Mouse (Mus musculus) kidney, embryonic 15.5 days (tissue): ENCODE results near the gene Hhex. TPM values are rescaled to one million over a fixed set of nuclear protein-coding genes. Genes with fewer than 3 reads are reported as not detected.

ENCODE experiments used
- ATAC-seq: fragments of 200-750 bp; cut with Nextera tagmentation; replicated peaks from 2 replicates; pipeline ENCODE4 v1.8.0; 2017; ENCODE audit warnings: moderate TSS enrichment; ENCODE audit not compliant: low FRiP score
- H3K27ac ChIP-seq: fragments of 300-500 bp; sonication (generic); 2 replicates; pipeline ENCODE4 v1.5.1; 2015; ENCODE audit warnings: mild to moderate bottlenecking, inconsistent platforms
- H3K27me3 ChIP-seq: fragments of 300-500 bp; sonication (generic); 2 replicates; pipeline ENCODE4 v1.6.1; 2015; ENCODE audit warnings: inconsistent platforms
- H3K36me3 ChIP-seq: fragments of 300-500 bp; sonication (generic); 2 replicates; pipeline ENCODE4 v1.6.1; 2015; ENCODE audit warnings: inconsistent platforms
- H3K4me1 ChIP-seq: fragments of 300-500 bp; sonication (generic); 2 replicates; pipeline ENCODE4 v1.6.1; 2015; ENCODE audit warnings: inconsistent platforms
- H3K4me2 ChIP-seq: fragments of 300-500 bp; sonication (generic); 2 replicates; pipeline ENCODE4 v1.6.1; 2015; ENCODE audit warnings: moderate library complexity, mild to moderate bottlenecking, inconsistent platforms
- H3K4me3 ChIP-seq: fragments of 300-500 bp; sonication (generic); replicated peaks from 2 replicates; pipeline ENCODE4 v1.5.1; 2015; ENCODE audit warnings: mild to moderate bottlenecking, inconsistent platforms
- H3K9ac ChIP-seq: fragments of 300-500 bp; sonication (generic); 2 replicates; pipeline ENCODE4 v1.6.1; 2015; ENCODE audit warnings: mild to moderate bottlenecking, inconsistent platforms
- H3K9me3 ChIP-seq: fragments of 300-500 bp; sonication (generic); replicated peaks from 2 replicates; pipeline ENCODE4 v1.6.1; 2016; ENCODE audit warnings: inconsistent platforms
- WGBS: fragments of 180-500 bp; shearing (Covaris S2); methylation state at CpG from one replicate; pipeline ENCODE4 v1.1.7; 2015; ENCODE audit warnings: mixed read lengths; 5-methylcytosine and 5-hydroxymethylcytosine counted together
- polyA plus RNA-seq: library from polyadenylated mRNA; unstranded; fragments of >200 nt; fragmentation: Nextera tagmentation; extraction: Ambion mirVana; gene quantifications from 2 replicates; pipeline ENCODE4 v1.2.1, GENCODE M21; 2015

Gene Hhex
- polyA plus RNA-seq: 17.4 and 19.9 TPM in 2 replicates

GRCm38 (mm10) chr19:37434263-37434951 is at the start of gene Hhex:
TSS of gene Hhex (plus strand) at chr19:37434810.
- H3K27me3 ChIP-seq: peaks cover 96% of the 10 kb centered on the region
- ATAC-seq: peak; percentile 83
- H3K9me3 ChIP-seq: no peaks in the 10 kb centered on the region
- peak within 1 kb of the TSS; percentile 77 for H3K4me2 ChIP-seq
- no peaks in the 10 kb centered on the region for H3K36me3 ChIP-seq
- WGBS: under 1% methylated on average over 49 of the region's 79 CpGs
- peaks cover 36% of the 10 kb centered on the region for H3K4me1 ChIP-seq
- H3K27ac ChIP-seq: peak within 1 kb of the TSS; percentile 87
- H3K9ac ChIP-seq: peak within 1 kb of the TSS; percentile 58
- peak within 1 kb of the TSS; percentile 56 for H3K4me3 ChIP-seq

GRCm38 (mm10) chr19:37386126-37386525 is 48.5 kb upstream of the Hhex start:
- Histone ChIP-seq H3K9ac (no peak overlapping the region), H3K27me3 (no peaks in the 10 kb centered on the region), H3K4me2 (no peak overlapping the region), H3K9me3 (no peaks in the 10 kb centered on the region), H3K4me1 (no peaks in the 10 kb centered on the region; the same call in 1 of the 2 replicates), H3K36me3 (peaks cover 69% of the 10 kb centered on the region), H3K27ac (no peak overlapping the region), H3K4me3 (no peak overlapping the region)
- no peak for ATAC-seq
- 70% methylated on average over 3 of the region's 3 CpGs for WGBS

GRCm38 (mm10) chr19:37391869-37392268 is 42.7 kb upstream of the Hhex start:
- Histone ChIP-seq H3K9ac (no peak overlapping the region), H3K4me1 (no peaks in the 10 kb centered on the region), H3K27me3 (no peaks in the 10 kb centered on the region), H3K4me2 (no peak overlapping the region), H3K36me3 (peaks cover 87% of the 10 kb centered on the region), H3K9me3 (no peaks in the 10 kb centered on the region), H3K4me3 (no peak overlapping the region), H3K27ac (no peak overlapping the region)
- 95% methylated on average over 3 of the region's 3 CpGs for WGBS
- no peak for ATAC-seq

DNA sequence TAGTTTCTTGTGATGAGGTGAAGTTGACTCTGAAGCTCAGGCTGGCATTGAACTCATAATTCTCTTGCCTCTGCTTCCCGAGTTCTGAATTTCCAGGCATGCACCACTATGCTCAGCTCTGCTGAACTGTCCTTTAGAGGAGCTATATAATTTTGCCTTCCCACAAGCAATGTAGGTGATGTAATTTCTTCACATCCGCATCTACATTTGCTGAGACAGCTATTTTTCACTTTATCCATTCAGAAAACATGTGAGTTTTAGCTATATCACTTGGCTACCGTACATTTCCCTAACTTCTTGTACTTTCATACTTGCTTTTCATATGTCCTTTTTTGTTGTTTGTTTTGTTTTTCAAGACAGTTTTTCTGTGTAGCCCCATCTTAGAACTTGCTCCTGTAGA is 38.3 kb upstream of the Hhex start:
- H3K4me2 ChIP-seq: no peak overlapping the region
- no peak overlapping the region for H3K27ac ChIP-seq
- H3K36me3 ChIP-seq: peaks cover 89% of the 10 kb centered on the region
- no peaks in the 10 kb centered on the region for H3K4me1 ChIP-seq
- H3K4me3 ChIP-seq: no peak overlapping the region
- ATAC-seq: no peak
- no peak overlapping the region for H3K9ac ChIP-seq
- WGBS: 94% methylated on average over 3 of the region's 3 CpGs
- no peaks in the 10 kb centered on the region for H3K9me3 ChIP-seq
- H3K27me3 ChIP-seq: no peaks in the 10 kb centered on the region

DNA sequence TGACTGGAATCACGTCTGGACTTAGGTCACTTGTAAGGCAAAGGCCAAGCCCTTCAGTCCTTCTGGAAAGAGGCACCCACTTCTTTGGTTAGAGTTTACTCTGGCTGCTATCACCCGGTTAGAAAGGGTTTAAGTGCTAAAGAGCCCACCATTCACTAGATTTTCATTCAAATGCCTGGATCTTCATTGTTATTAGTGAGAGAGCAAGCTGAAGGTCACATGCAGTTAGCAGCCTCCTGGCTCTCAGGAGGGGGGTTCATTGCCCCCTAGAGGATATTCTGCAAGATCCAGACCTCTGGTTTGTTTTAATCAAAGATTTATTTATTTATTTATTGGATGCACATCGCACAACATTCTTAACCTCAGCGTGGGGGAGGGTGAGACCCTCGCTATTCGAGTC is 33.7 kb upstream of the Hhex start:
- Histone ChIP-seq H3K9ac (no peak overlapping the region), H3K4me1 (no peaks in the 10 kb centered on the region), H3K27me3 (no peaks in the 10 kb centered on the region), H3K27ac (no peak overlapping the region), H3K4me2 (no peak overlapping the region), H3K9me3 (no peaks in the 10 kb centered on the region), H3K4me3 (no peak overlapping the region), H3K36me3 (peaks cover 91% of the 10 kb centered on the region)
- ATAC-seq: no peak
- WGBS: 66% methylated on average over 6 of the region's 6 CpGs

DNA sequence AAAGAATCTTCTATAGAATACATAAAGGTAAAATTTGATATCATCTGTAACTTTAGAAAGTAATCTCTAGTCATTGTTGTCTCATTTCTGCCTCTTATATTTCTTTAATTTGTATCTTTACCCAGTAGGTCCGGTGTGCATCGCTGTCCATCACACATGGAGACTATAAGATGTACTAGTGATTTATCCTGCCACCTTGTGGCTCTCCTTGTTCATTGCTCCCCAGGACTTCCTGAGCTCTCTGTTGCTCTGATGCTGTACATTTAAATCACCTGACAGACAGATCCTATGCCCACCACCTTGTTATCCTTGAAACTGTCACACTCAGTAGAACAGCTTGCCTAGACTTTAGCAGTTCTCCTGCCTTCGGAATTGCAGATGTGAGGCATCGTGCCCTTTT is 16.3 kb upstream of the Hhex start:
- no peak for ATAC-seq
- H3K4me2 ChIP-seq: no peak overlapping the region
- no peak overlapping the region for H3K4me3 ChIP-seq
- no peak overlapping the region for H3K27ac ChIP-seq
- H3K9me3 ChIP-seq: no peaks in the 10 kb centered on the region
- H3K36me3 ChIP-seq: peaks cover 81% of the 10 kb centered on the region
- no peak overlapping the region for H3K9ac ChIP-seq
- no peaks in the 10 kb centered on the region for H3K4me1 ChIP-seq
- H3K27me3 ChIP-seq: no peaks in the 10 kb centered on the region
- WGBS: 83% methylated on average over 4 of the region's 4 CpGs

- Histone ChIP-seq H3K9me3 (no peaks in the 10 kb centered on the region), H3K27ac (no peak overlapping the region), H3K27me3 (no peaks in the 10 kb centered on the region), H3K4me2 (no peak overlapping the region), H3K4me3 (no peak overlapping the region), H3K36me3 (peaks cover 73% of the 10 kb centered on the region), H3K4me1 (no peaks in the 10 kb centered on the region), H3K9ac (no peak overlapping the region)
- 41% methylated on average over 3 of the region's 3 CpGs for WGBS
- no peak for ATAC-seq
Measured at GRCm38 (mm10) chr19:37419613-37420012, 15.0 kb upstream of the Hhex start.

GRCm38 (mm10) chr19:37428589-37428988 is 6.0 kb upstream of the Hhex start:
- no peaks in the 10 kb centered on the region for H3K9me3 ChIP-seq
- no peak overlapping the region for H3K4me2 ChIP-seq
- peaks cover 60% of the 10 kb centered on the region for H3K27me3 ChIP-seq
- no peak overlapping the region for H3K9ac ChIP-seq
- WGBS: 71% methylated on average over 5 of the region's 5 CpGs
- no peak overlapping the region for H3K4me3 ChIP-seq
- H3K27ac ChIP-seq: no peak overlapping the region
- ATAC-seq: no peak
- H3K4me1 ChIP-seq: peaks cover under 1% of the 10 kb centered on the region; the same call in 1 of the 2 replicates
- H3K36me3 ChIP-seq: peaks cover under 1% of the 10 kb centered on the region

GRCm38 (mm10) chr19:37431139-37431756 is 3.4 kb upstream of the Hhex start:
- H3K27ac ChIP-seq: no peak overlapping the region
- H3K4me1 ChIP-seq: peaks cover 26% of the 10 kb centered on the region
- no peaks in the 10 kb centered on the region for H3K36me3 ChIP-seq
- 87% methylated on average over 11 of the region's 11 CpGs for WGBS
- H3K4me3 ChIP-seq: no peak overlapping the region
- no peak for ATAC-seq
- no peak overlapping the region for H3K9ac ChIP-seq
- no peak overlapping the region for H3K4me2 ChIP-seq
- H3K27me3 ChIP-seq: peaks cover 83% of the 10 kb centered on the region
- no peaks in the 10 kb centered on the region for H3K9me3 ChIP-seq

GRCm38 (mm10) chr19:37432868-37433570 is 1.6 kb upstream of the Hhex start:
- Histone ChIP-seq H3K4me3 (peak overlapping the region; percentile 56; the same call in 1 of the 2 replicates), H3K4me2 (peak overlapping the region; percentile 77; the same call in 1 of the 2 replicates), H3K36me3 (no peaks in the 10 kb centered on the region), H3K27me3 (peaks cover 96% of the 10 kb centered on the region), H3K9ac (no peak overlapping the region), H3K27ac (no peak overlapping the region), H3K9me3 (no peaks in the 10 kb centered on the region), H3K4me1 (peaks cover 36% of the 10 kb centered on the region)
- no peak for ATAC-seq
- WGBS: 12% methylated on average over 16 of the region's 16 CpGs

DNA sequence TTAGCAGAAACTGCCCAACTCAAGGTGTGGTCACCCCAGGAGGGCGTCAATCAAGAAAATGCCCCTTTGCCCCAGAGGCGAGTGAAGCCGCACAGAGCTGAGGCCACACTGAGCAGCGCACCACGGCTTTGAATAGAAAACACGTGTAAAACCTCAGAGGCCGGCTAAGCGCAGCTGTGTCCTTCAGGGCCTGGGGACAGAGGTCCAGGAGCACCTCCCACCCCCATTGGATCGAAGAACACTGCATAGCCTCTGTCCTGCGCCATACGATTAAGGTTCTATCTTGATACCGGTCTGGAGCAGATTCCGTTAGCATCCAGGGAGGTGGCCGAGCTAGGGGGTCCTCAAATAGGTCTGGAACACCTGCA is 731 bp upstream of the Hhex start:
- no peaks in the 10 kb centered on the region for H3K9me3 ChIP-seq
- peak; percentile 34 for ATAC-seq
- H3K9ac ChIP-seq: peak overlapping the region; percentile 58; the same call in 1 of the 2 replicates
- H3K4me1 ChIP-seq: peaks cover 36% of the 10 kb centered on the region
- peaks cover 95% of the 10 kb centered on the region for H3K27me3 ChIP-seq
- peak overlapping the region; percentile 56 for H3K4me3 ChIP-seq
- H3K4me2 ChIP-seq: peak overlapping the region; percentile 77
- H3K36me3 ChIP-seq: no peaks in the 10 kb centered on the region
- 3% methylated on average over 14 of the region's 14 CpGs for WGBS
- H3K27ac ChIP-seq: no peak overlapping the region
